Mouse (Mus musculus) CH12.LX (cell line): ENCODE measurements around the gene Ecpas.

Experiments
- CTCF ChIP-seq, 2 experiments: IDR thresholded peaks in 1 of 2; conservative IDR thresholded peaks in 1 of 2; 2 replicates each; pipeline ENCODE4 v1.5.1; 2011 to 2012; ENCODE audit warnings: low read depth in 2 of 2, low read length in 2 of 2, improper control_type of control experiment in 1 of 2, inconsistent platforms in 1 of 2, mild to moderate bottlenecking in 1 of 2, moderate library complexity in 1 of 2
- ETS1 ChIP-seq: conservative IDR thresholded peaks from 2 replicates; pipeline ENCODE4 v1.6.1; 2012; ENCODE audit warnings: low read depth, mild to moderate bottlenecking, inconsistent platforms, low read length, improper control_type of control experiment, moderate library complexity
- MAX ChIP-seq: IDR thresholded peaks from 2 replicates; pipeline ENCODE4 v1.6.1; 2011; ENCODE audit warnings: low read length, improper control_type of control experiment
- MAZ ChIP-seq: IDR thresholded peaks from 2 replicates; pipeline ENCODE4 v1.6.1; 2012; ENCODE audit warnings: low read depth, mild to moderate bottlenecking, inconsistent platforms, low read length, improper control_type of control experiment, moderate library complexity
- POLR2A ChIP-seq: IDR thresholded peaks from 2 replicates; pipeline ENCODE4 v1.6.1; 2011; ENCODE audit warnings: low read depth, mild to moderate bottlenecking, improper control_type of control experiment, low read length
- RAD21 ChIP-seq: IDR thresholded peaks from 2 replicates; pipeline ENCODE4 v1.6.1; 2011; ENCODE audit warnings: low read depth, mild to moderate bottlenecking, low read length, improper control_type of control experiment, moderate library complexity
- TCF12 ChIP-seq: IDR thresholded peaks from 2 replicates; pipeline ENCODE4 v1.6.1; 2014; ENCODE audit warnings: low read depth, mild to moderate bottlenecking, inconsistent platforms, low read length, improper control_type of control experiment

- TF ChIP-seq CTCF (conservative IDR thresholded peaks at IDR 0.05 in 1 of 2, IDR thresholded peaks at IDR 0.05 in 1 of 2; ENCODE audit: low read depth in 2 of 2, low read length in 2 of 2): no peak
- no peak for TF ChIP-seq RAD21
- no peak for TF ChIP-seq ETS1
- TF ChIP-seq MAZ: no peak
- no peak for TF ChIP-seq POLR2A
- no peak for TF ChIP-seq MAX
- no peak for TF ChIP-seq TCF12
Measured at GRCm38 (mm10) chr4:58888568-58888967, 24.0 kb downstream of the Ecpas start.
